Mouse (Mus musculus): Measurements from ENCODE around the gene 2310057M21Rik. TPM values are rescaled to one million over a fixed set of nuclear protein-coding genes. Genes with fewer than 3 reads are reported as not detected.

2310057M21Rik gene
- polyA plus RNA-seq, 1 experiment from 2014 or later, result 18.6 TPM

DNA sequence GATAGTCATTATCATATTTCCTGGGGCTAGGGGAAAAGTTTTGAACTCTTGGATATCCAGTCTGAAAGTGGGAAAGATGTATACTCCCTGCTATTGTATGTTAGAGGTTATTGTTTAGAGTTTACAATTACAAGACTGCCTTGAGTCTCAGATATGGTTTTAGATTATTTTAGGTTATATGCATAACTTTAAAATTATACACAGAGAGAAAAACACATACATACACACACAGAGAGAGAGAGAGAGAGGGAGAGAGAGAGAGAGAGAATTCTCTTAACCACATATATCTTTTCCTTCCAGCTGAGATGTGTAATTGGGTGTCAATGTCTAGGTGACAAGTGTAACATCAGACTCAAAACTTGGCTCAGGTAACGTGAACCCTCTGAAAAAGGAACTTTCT, 29.0 kb downstream of the 2310057M21Rik start, which contains the start of gene Fam24a:
Gene Fam24a, plus strand, starts transcription at position 301 of the 400 bp plus-strand sequence.
- Histone ChIP-seq H3K27ac (replicated peaks; ENCODE audit: low read depth, low read length) (no peak within 1 kb of the TSS), H3K9me3 (ENCODE audit: control insufficient read depth, low read length) (no peaks in the 10 kb centered on the region), H3K36me3 (ENCODE audit: control insufficient read depth, insufficient read depth, low read length) (no peaks in the 10 kb centered on the region), H3K9ac (ENCODE audit: low read length) (no peak within 1 kb of the TSS), H3K4me2 (ENCODE audit: low read depth, severe bottlenecking) (no peak within 1 kb of the TSS), H3K4me1 (ENCODE audit: control insufficient read depth, insufficient read depth, low read length) (no peaks in the 10 kb centered on the region), H3K4me3 (ENCODE audit: low read depth, low read length) (no peak within 1 kb of the TSS), H3K27me3 (ENCODE audit: control insufficient read depth, insufficient read depth, low read length) (no peaks in the 10 kb centered on the region)
- no peak for DNase-seq (ENCODE audit: low spot score)
- no peak for ATAC-seq (ENCODE audit: insufficient number of reproducible peaks, low FRiP score, low TSS enrichment, low read depth)
- WGBS, result 57% methylated on average over 1 of the region's 1 CpGs

GRCm38 (mm10) chr7:131331688-131332087, 30.9 kb downstream of the 2310057M21Rik start:
- no peak overlapping the region for H3K9ac ChIP-seq (ENCODE audit: low read length)
- H3K4me2 ChIP-seq (ENCODE audit: low read depth, severe bottlenecking), result no peak overlapping the region
- no peaks in the 10 kb centered on the region for H3K36me3 ChIP-seq (ENCODE audit: control insufficient read depth, insufficient read depth, low read length)
- H3K4me1 ChIP-seq (ENCODE audit: control insufficient read depth, insufficient read depth, low read length), result no peaks in the 10 kb centered on the region
- H3K27ac ChIP-seq (replicated peaks; ENCODE audit: low read depth, low read length), result no peak overlapping the region
- no peaks in the 10 kb centered on the region for H3K9me3 ChIP-seq (ENCODE audit: control insufficient read depth, low read length)
- no peaks in the 10 kb centered on the region for H3K27me3 ChIP-seq (ENCODE audit: control insufficient read depth, insufficient read depth, low read length)
- 79% methylated on average over 2 of the region's 2 CpGs for WGBS
- DNase-seq (ENCODE audit: low spot score) (no peak), ATAC-seq (ENCODE audit: insufficient number of reproducible peaks, low FRiP score, low TSS enrichment, low read depth) (no peak)
- H3K4me3 ChIP-seq (ENCODE audit: low read depth, low read length), result no peak overlapping the region

GRCm38 (mm10) chr7:131329416-131329815, 33.1 kb downstream of the 2310057M21Rik start, which contains the start of gene Fam24b:
TSS of gene Fam24b (minus strand) at chr7:131329516.
- Histone ChIP-seq H3K9me3 (ENCODE audit: control insufficient read depth, low read length) (no peaks in the 10 kb centered on the region), H3K36me3 (ENCODE audit: control insufficient read depth, insufficient read depth, low read length) (no peaks in the 10 kb centered on the region), H3K9ac (ENCODE audit: low read length) (no peak within 1 kb of the TSS), H3K4me1 (ENCODE audit: control insufficient read depth, insufficient read depth, low read length) (no peaks in the 10 kb centered on the region), H3K27ac (replicated peaks; ENCODE audit: low read depth, low read length) (no peak within 1 kb of the TSS), H3K4me2 (ENCODE audit: low read depth, severe bottlenecking) (no peak within 1 kb of the TSS), H3K4me3 (ENCODE audit: low read depth, low read length) (no peak within 1 kb of the TSS), H3K27me3 (ENCODE audit: control insufficient read depth, insufficient read depth, low read length) (no peaks in the 10 kb centered on the region)
- ATAC-seq (ENCODE audit: insufficient number of reproducible peaks, low FRiP score, low TSS enrichment, low read depth), result no peak
- no peak for DNase-seq (ENCODE audit: low spot score)
- WGBS, result 89% methylated on average over 5 of the region's 5 CpGs

DNA sequence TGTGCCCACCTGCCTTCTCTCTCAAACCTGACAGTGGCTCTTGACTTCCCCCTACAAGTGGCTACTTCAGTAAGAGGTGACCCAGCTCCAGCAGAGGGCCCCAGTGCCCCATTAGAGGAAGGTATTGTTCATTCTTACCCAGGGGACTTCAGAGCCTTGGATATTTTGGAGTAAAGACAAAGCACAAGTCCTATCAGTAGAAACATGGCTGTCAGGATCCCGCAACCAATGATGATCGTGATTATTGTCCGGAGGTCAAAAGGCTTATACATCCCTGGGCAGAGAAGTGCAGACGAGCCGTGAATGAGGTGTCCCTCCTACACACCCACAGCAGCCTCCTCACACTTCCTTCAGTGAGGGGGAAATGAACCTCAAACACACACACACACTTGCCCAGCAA, 35.5 kb downstream of the 2310057M21Rik start:
- Histone ChIP-seq H3K27me3 (ENCODE audit: control insufficient read depth, insufficient read depth, low read length) (no peaks in the 10 kb centered on the region), H3K27ac (replicated peaks; ENCODE audit: low read depth, low read length) (no peak overlapping the region), H3K9ac (ENCODE audit: low read length) (no peak overlapping the region), H3K4me3 (ENCODE audit: low read depth, low read length) (no peak overlapping the region), H3K4me1 (ENCODE audit: control insufficient read depth, insufficient read depth, low read length) (no peaks in the 10 kb centered on the region), H3K36me3 (ENCODE audit: control insufficient read depth, insufficient read depth, low read length) (no peaks in the 10 kb centered on the region), H3K9me3 (ENCODE audit: control insufficient read depth, low read length) (no peaks in the 10 kb centered on the region), H3K4me2 (ENCODE audit: low read depth, severe bottlenecking) (no peak overlapping the region)
- no peak for DNase-seq (ENCODE audit: low spot score)
- WGBS, result 87% methylated on average over 5 of the region's 5 CpGs
- no peak for ATAC-seq (ENCODE audit: insufficient number of reproducible peaks, low FRiP score, low TSS enrichment, low read depth)

DNA sequence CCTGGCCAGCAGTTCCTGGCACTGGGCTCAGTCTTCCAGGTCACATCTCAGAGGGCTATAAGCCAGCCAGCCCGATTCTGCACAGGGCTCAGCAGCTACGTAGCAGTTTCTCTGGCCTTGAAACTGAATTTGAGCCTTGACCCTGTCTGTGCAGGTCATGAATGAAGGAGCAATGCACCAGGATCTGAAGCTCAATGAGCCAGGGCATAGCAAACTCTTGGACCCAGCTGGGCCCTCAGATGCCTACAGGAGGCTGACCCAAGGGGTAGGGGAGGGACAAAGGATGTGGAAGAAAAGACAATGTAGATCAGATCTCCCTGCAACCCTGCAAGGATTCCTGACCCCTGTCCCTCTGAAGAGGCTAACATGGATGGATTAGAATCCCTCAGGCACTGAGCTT, 40.4 kb downstream of the 2310057M21Rik start, which contains the start of gene Cuzd1:
Gene Cuzd1, minus strand, starts transcription at position 101 of the 400 bp plus-strand sequence.
- WGBS, result 83% methylated on average over 2 of the region's 2 CpGs
- no peak within 1 kb of the TSS for H3K9ac ChIP-seq (ENCODE audit: low read length)
- no peaks in the 10 kb centered on the region for H3K36me3 ChIP-seq (ENCODE audit: control insufficient read depth, insufficient read depth, low read length)
- H3K4me2 ChIP-seq (ENCODE audit: low read depth, severe bottlenecking), result no peak within 1 kb of the TSS
- no peaks in the 10 kb centered on the region for H3K4me1 ChIP-seq (ENCODE audit: control insufficient read depth, insufficient read depth, low read length)
- no peak within 1 kb of the TSS for H3K27ac ChIP-seq (replicated peaks; ENCODE audit: low read depth, low read length)
- H3K9me3 ChIP-seq (ENCODE audit: control insufficient read depth, low read length), result no peaks in the 10 kb centered on the region
- DNase-seq (ENCODE audit: low spot score), result no peak
- H3K4me3 ChIP-seq (ENCODE audit: low read depth, low read length), result no peak within 1 kb of the TSS
- no peak for ATAC-seq (ENCODE audit: insufficient number of reproducible peaks, low FRiP score, low TSS enrichment, low read depth)
- no peaks in the 10 kb centered on the region for H3K27me3 ChIP-seq (ENCODE audit: control insufficient read depth, insufficient read depth, low read length)

DNA sequence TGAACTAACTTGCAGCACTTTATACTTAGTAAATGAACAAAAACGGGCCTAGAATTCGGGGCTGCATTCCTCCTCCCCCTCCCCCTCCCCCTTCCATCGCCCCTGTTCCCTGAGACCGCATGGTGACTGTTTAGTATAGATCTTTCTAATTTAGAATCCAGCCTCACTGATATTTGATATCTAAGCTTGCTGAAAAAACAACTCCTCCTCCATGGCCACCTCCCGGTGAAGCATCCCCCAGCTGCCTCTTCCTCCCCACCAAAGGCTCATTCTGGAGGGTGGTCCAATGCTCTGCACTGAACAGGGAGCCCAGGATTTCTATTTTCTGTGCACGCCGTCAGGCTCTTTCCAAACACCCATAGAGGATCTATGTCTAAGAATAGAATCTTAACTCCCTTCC, 44.2 kb downstream of the 2310057M21Rik start:
- Histone ChIP-seq H3K27ac (replicated peaks; ENCODE audit: low read depth, low read length) (no peak overlapping the region), H3K4me2 (ENCODE audit: low read depth, severe bottlenecking) (no peak overlapping the region), H3K9ac (ENCODE audit: low read length) (no peak overlapping the region), H3K9me3 (ENCODE audit: control insufficient read depth, low read length) (no peaks in the 10 kb centered on the region), H3K4me3 (ENCODE audit: low read depth, low read length) (no peak overlapping the region), H3K36me3 (ENCODE audit: control insufficient read depth, insufficient read depth, low read length) (no peaks in the 10 kb centered on the region), H3K4me1 (ENCODE audit: control insufficient read depth, insufficient read depth, low read length) (no peaks in the 10 kb centered on the region), H3K27me3 (ENCODE audit: control insufficient read depth, insufficient read depth, low read length) (no peaks in the 10 kb centered on the region)
- DNase-seq (ENCODE audit: low spot score) (no peak), ATAC-seq (ENCODE audit: insufficient number of reproducible peaks, low FRiP score, low TSS enrichment, low read depth) (no peak)
- 80% methylated on average over 5 of the region's 7 CpGs for WGBS

GRCm38 (mm10) chr7:131317587-131317986, 45.0 kb downstream of the 2310057M21Rik start:
- Histone ChIP-seq H3K27ac (replicated peaks; ENCODE audit: low read depth, low read length) (no peak overlapping the region), H3K36me3 (ENCODE audit: control insufficient read depth, insufficient read depth, low read length) (no peaks in the 10 kb centered on the region), H3K4me1 (ENCODE audit: control insufficient read depth, insufficient read depth, low read length) (no peaks in the 10 kb centered on the region), H3K9ac (ENCODE audit: low read length) (no peak overlapping the region), H3K4me2 (ENCODE audit: low read depth, severe bottlenecking) (no peak overlapping the region), H3K27me3 (ENCODE audit: control insufficient read depth, insufficient read depth, low read length) (no peaks in the 10 kb centered on the region), H3K9me3 (ENCODE audit: control insufficient read depth, low read length) (no peaks in the 10 kb centered on the region), H3K4me3 (ENCODE audit: low read depth, low read length) (no peak overlapping the region)
- DNase-seq (ENCODE audit: low spot score), result peak; percentile 24
- no peak for ATAC-seq (ENCODE audit: insufficient number of reproducible peaks, low FRiP score, low TSS enrichment, low read depth)
- 63% methylated on average over 12 of the region's 12 CpGs for whole genome bisulfite sequencing

GRCm38 (mm10) chr7:131314493-131314892, 48.1 kb downstream of the 2310057M21Rik start:
- H3K9ac ChIP-seq (ENCODE audit: low read length), result no peak overlapping the region
- no peaks in the 10 kb centered on the region for H3K9me3 ChIP-seq (ENCODE audit: control insufficient read depth, low read length)
- no peaks in the 10 kb centered on the region for H3K36me3 ChIP-seq (ENCODE audit: control insufficient read depth, insufficient read depth, low read length)
- ATAC-seq (ENCODE audit: insufficient number of reproducible peaks, low FRiP score, low TSS enrichment, low read depth), result no peak
- DNase-seq (ENCODE audit: low spot score), result no peak
- H3K27me3 ChIP-seq (ENCODE audit: control insufficient read depth, insufficient read depth, low read length), result no peaks in the 10 kb centered on the region
- WGBS, result 84% methylated on average over 7 of the region's 7 CpGs
- no peak overlapping the region for H3K4me3 ChIP-seq (ENCODE audit: low read depth, low read length)
- no peaks in the 10 kb centered on the region for H3K4me1 ChIP-seq (ENCODE audit: control insufficient read depth, insufficient read depth, low read length)
- no peak overlapping the region for H3K4me2 ChIP-seq (ENCODE audit: low read depth, severe bottlenecking)
- H3K27ac ChIP-seq (replicated peaks; ENCODE audit: low read depth, low read length), result no peak overlapping the region

DNA sequence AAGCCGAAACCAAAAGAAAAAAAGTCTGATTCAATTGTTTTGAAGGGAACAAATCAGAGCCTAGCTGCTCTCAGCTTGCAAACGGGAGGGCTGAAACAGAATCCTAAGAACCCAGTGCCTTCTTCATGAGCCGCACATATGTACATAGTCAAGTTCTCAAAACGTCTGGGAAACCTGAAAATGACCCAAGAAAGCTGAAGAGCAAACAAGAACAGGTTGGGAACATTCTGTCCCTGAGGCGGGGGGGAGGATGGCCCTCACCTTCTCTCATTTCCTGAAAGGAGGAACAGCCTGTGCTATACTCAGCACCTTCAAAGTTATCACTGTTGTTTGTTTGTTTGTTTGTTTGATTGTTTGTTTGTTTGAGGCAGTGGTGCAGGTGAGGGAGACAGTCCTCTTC, 55.8 kb downstream of the 2310057M21Rik start:
- Histone ChIP-seq H3K36me3 (ENCODE audit: control insufficient read depth, insufficient read depth, low read length) (no peaks in the 10 kb centered on the region), H3K4me2 (ENCODE audit: low read depth, severe bottlenecking) (no peak overlapping the region), H3K9me3 (ENCODE audit: control insufficient read depth, low read length) (no peaks in the 10 kb centered on the region), H3K4me1 (ENCODE audit: control insufficient read depth, insufficient read depth, low read length) (no peaks in the 10 kb centered on the region), H3K27ac (replicated peaks; ENCODE audit: low read depth, low read length) (no peak overlapping the region), H3K4me3 (ENCODE audit: low read depth, low read length) (no peak overlapping the region), H3K27me3 (ENCODE audit: control insufficient read depth, insufficient read depth, low read length) (no peaks in the 10 kb centered on the region), H3K9ac (ENCODE audit: low read length) (no peak overlapping the region)
- DNase-seq (ENCODE audit: low spot score), result no peak
- 76% methylated on average over 5 of the region's 5 CpGs for WGBS
- ATAC-seq (ENCODE audit: insufficient number of reproducible peaks, low FRiP score, low TSS enrichment, low read depth), result no peak
